In genomic region chr2:108044885-108045284, GRCm38 (mm10) we compare ENCODE assay signal across 27 mouse cellular contexts.
DNase-seq lines count a peak whose midpoint lies in the region; ATAC-seq and TF ChIP-seq lines count a peak whose summit lies in the region.
"Had no signal": no experiment of that assay in that cellular context is flagged by ENCODE, and none has a peak within 500 bp of the region (broad histone marks: within the 10 kb centered on the region; RNA-seq: fewer than 3 reads in every experiment).

No protein-coding gene starts in this region.

- no peak for TF ChIP-seq CTCF in layer of hippocampus, adult 2 months (conservative IDR thresholded peaks at IDR 0.05)

- no peak for DNase-seq in frontal cortex, postnatal 10 days (ENCODE audit: low spot score in 2 of 2)
- peak; percentile 27 to 39 for DNase-seq in layer of hippocampus, adult 2 months (ENCODE audit: low spot score in 2 of 2)
- DNase-seq in layer of hippocampus, postnatal 25 days (ENCODE audit: extremely low spot score in 1 of 2, low spot score in 1 of 2): no peak
- peak; percentile 55 for DNase-seq in brain, adult 2 months (ENCODE audit: low read depth, low spot score)
- no peak for DNase-seq in right cerebral cortex, postnatal 36 days (ENCODE audit: low spot score in 2 of 2)
- no peak for DNase-seq in c-Kit-positive CD71-positive TER-119-positive erythroid progenitor cells, embryonic 14.5 days (ENCODE audit: low spot score)
- DNase-seq: adrenal gland, postnatal 10 days; adrenal gland, postnatal 36 days; cerebellum, adult 11-12 months; cerebellum, adult 8-10 months; cerebellum, postnatal 10 days; cerebellum, postnatal 36 days; embryo, embryonic 11 days; gastrocnemius, postnatal 10 days; gastrocnemius, postnatal 36 days; heart, adult 2 months had no signal

- H3K4me3 ChIP-seq in layer of hippocampus, adult 2 months: no peak overlapping the region
- H3K4me3 ChIP-seq: embryonic facial prominence, embryonic 10.5 days; embryonic facial prominence, embryonic 13.5 days; erythroblast, embryonic 14.5 days; forebrain, embryonic 12.5 days; forebrain, embryonic 15.5 days; heart, adult 2 months; heart, embryonic 10.5 days; heart, embryonic 13.5 days; hindbrain, embryonic 13.5 days; intestine, embryonic 15.5 days had no signal

- ATAC-seq in frontal cortex, adult (ENCODE audit: low TSS enrichment): peak; percentile 74
- ATAC-seq: forebrain, embryonic 15.5 days; hindbrain, embryonic 16.5 days; intestine, embryonic 15.5 days had no signal

- H3K27ac ChIP-seq in layer of hippocampus, adult 2 months: peak overlapping the region; percentile 66
- H3K27ac ChIP-seq: embryonic facial prominence, embryonic 10.5 days; embryonic facial prominence, embryonic 13.5 days; forebrain, embryonic 12.5 days; forebrain, embryonic 15.5 days; heart, adult 2 months; heart, embryonic 10.5 days; heart, embryonic 13.5 days; hindbrain, embryonic 13.5 days; intestine, embryonic 15.5 days had no signal

Comparison
In these comparisons a context has a peak if more than half of its experiments do, and no peak if none do; other contexts are left out.
1. DNase-seq: peak in layer of hippocampus, adult 2 months (2 of 2) and brain, adult 2 months (single experiment); none in frontal cortex, postnatal 10 days (0 of 2), layer of hippocampus, postnatal 25 days (0 of 2), right cerebral cortex, postnatal 36 days (0 of 2) and c-Kit-positive CD71-positive TER-119-positive erythroid progenitor cells, embryonic 14.5 days (single experiment).